Mouse (Mus musculus) adrenal gland, postnatal 10 days (tissue): ENCODE results near the gene Adgrg1. TPM values are rescaled to one million over a fixed set of nuclear protein-coding genes. Genes with fewer than 3 reads are reported as not detected.
A peak's percentile ranks its signal among the peaks of the same experiment; 100 is the strongest.

Experiments
- DNase-seq: peaks from one replicate; pipeline ENCODE4 v3.0.0; 2021; ENCODE audit warnings: mixed read lengths
- total RNA-seq, 2 experiments: library from RNA; stranded (reverse); gene quantifications; 2 replicates each; pipeline ENCODE4 v1.2.3; 2021

The Adgrg1 gene
- total RNA-seq, 2 experiments from 2014 or later: 35.9 to 48.9 TPM

- no peak for DNase-seq
Observed at GRCm38 (mm10) chr8:95041883-95042784, 67.6 kb downstream of the Adgrg1 start.

- DNase-seq: no peak
Observed at GRCm38 (mm10) chr8:95044811-95045210, 70.3 kb downstream of the Adgrg1 start.

- DNase-seq: no peak
Observed at GRCm38 (mm10) chr8:95046982-95047381, 72.4 kb downstream of the Adgrg1 start.

- no peak for DNase-seq
Observed at GRCm38 (mm10) chr8:95047884-95048680, 73.5 kb downstream of the Adgrg1 start.

- DNase-seq: no peak
Observed at GRCm38 (mm10) chr8:95049636-95050035, 75.1 kb downstream of the Adgrg1 start.

- DNase-seq: no peak
Observed at GRCm38 (mm10) chr8:95054438-95054837, 79.9 kb downstream of the Adgrg1 start.

GRCm38 (mm10) chr8:95054927-95055510 is 80.5 kb downstream of the Adgrg1 start, which contains the start of gene Drc7:
TSS of gene Drc7 (plus strand) at chr8:95055103.
- peak; percentile 19 for DNase-seq

GRCm38 (mm10) chr8:95056414-95056813 is 81.9 kb downstream of the Adgrg1 start:
- no peak for DNase-seq

GRCm38 (mm10) chr8:95058661-95059060 is 84.1 kb downstream of the Adgrg1 start:
- DNase-seq: no peak

- no peak for DNase-seq
Observed at GRCm38 (mm10) chr8:95059812-95060533, 85.4 kb downstream of the Adgrg1 start.

Other genes starting within 250 kb of the Adgrg1 start
- gene Ccl22, start 229.2 kb upstream of the Adgrg1 start, total RNA-seq: 1 to 10 TPM in 1 of 2 experiments, under 1 TPM in 1; 0.60 to 1.0 TPM
- 10 to 100 TPM; 10.4 to 13.3 TPM for gene Cx3cl1, start 202.7 kb upstream of the Adgrg1 start, total RNA-seq
- under 1 TPM in 1 of 2 experiments, not detected in 1; 0.96 TPM for gene Ccl17, start 164.3 kb upstream of the Adgrg1 start, total RNA-seq
- gene Coq9, start 136.4 kb upstream of the Adgrg1 start, total RNA-seq: 100 to 1,000 TPM; 270 to 345 TPM
- 100 to 1,000 TPM; 101 to 127 TPM for gene Ciapin1, start 136.4 kb upstream of the Adgrg1 start, total RNA-seq
- gene Polr2c, start 117.3 kb upstream of the Adgrg1 start, total RNA-seq: 10 to 100 TPM; 56.7 to 64.3 TPM
- gene Dok4, start 98.4 kb upstream of the Adgrg1 start, total RNA-seq: 10 to 100 TPM; 26.3 to 26.7 TPM
- 10 to 100 TPM; 11.0 to 11.7 TPM for gene Ccdc102a, start 56.7 kb upstream of the Adgrg1 start, total RNA-seq
- under 1 TPM; 0.27 to 0.82 TPM for gene Adgrg5, start 51.1 kb upstream of the Adgrg1 start, total RNA-seq
- gene Adgrg3, start 42.9 kb downstream of the Adgrg1 start, total RNA-seq: 1 to 10 TPM; 4.0 to 4.5 TPM
- not detected for gene Drc7, start 80.4 kb downstream of the Adgrg1 start, total RNA-seq
- gene Katnb1, start 106.4 kb downstream of the Adgrg1 start, total RNA-seq: 10 to 100 TPM in 1 of 2 experiments, 1 to 10 TPM in 1; 9.4 to 16.1 TPM
- gene Kifc3, start 228.1 kb downstream of the Adgrg1 start, total RNA-seq: 10 to 100 TPM; 80.0 to 89.0 TPM